Mouse (Mus musculus) myocyte (in vitro differentiated cells): Measurements from ENCODE around the gene Wdr53. TPM values are rescaled to one million over a fixed set of nuclear protein-coding genes. Genes with fewer than 3 reads are reported as not detected.
"Not testable (repeated sequence)": the region's sequence is repeated elsewhere in the genome, so short reads cannot be mapped to it uniquely, and the experiment has no call there.

Experiments used
- H3K27me3 ChIP-seq: one replicate; pipeline ENCODE4 v1.6.1; 2011; ENCODE audit not compliant: control insufficient read depth, insufficient read depth, insufficient read length
- H3K36me3 ChIP-seq: one replicate; pipeline ENCODE4 v1.6.1; 2011; ENCODE audit not compliant: control insufficient read depth, insufficient read depth
- H3K4me2 ChIP-seq: one replicate; pipeline ENCODE4 v1.6.1; 2011; ENCODE audit warnings: low read depth, control low read depth
- H3K4me3 ChIP-seq: one replicate; pipeline ENCODE4 v1.5.1; 2011; ENCODE audit warnings: mild to moderate bottlenecking, control low read depth, moderate library complexity
- H3K79me2 ChIP-seq: one replicate; pipeline ENCODE4 v1.6.1; 2011; ENCODE audit not compliant: control insufficient read depth, insufficient read depth
- H3ac ChIP-seq: one replicate; pipeline ENCODE4 v1.6.1; 2011; ENCODE audit not compliant: control insufficient read depth, insufficient read length
- CEBPB ChIP-seq: IDR thresholded peaks from 2 replicates; pipeline ENCODE4 v1.6.1; 2011; ENCODE audit warnings: mild to moderate bottlenecking, moderate library complexity; ENCODE audit not compliant: poor library complexity, insufficient read depth, severe bottlenecking
- E2F4 ChIP-seq: IDR thresholded peaks from one replicate; pipeline ENCODE4 v1.6.1; 2011; ENCODE audit warnings: mild to moderate bottlenecking, control low read depth, moderate library complexity; ENCODE audit not compliant: insufficient read depth
- MAX ChIP-seq: IDR thresholded peaks from one replicate; pipeline ENCODE4 v1.6.1; 2011; ENCODE audit warnings: low read depth, mild to moderate bottlenecking, control low read depth
- MYOD1 ChIP-seq, 3 experiments: IDR thresholded peaks; one replicate each; pipeline ENCODE4 v1.6.1; 2011; ENCODE audit warnings: control low read depth in 2 of 3, low read depth in 2 of 3, mild to moderate bottlenecking in 2 of 3, moderate library complexity in 1 of 3; ENCODE audit not compliant: insufficient read length in 2 of 3, control insufficient read depth in 1 of 3
- MYOG ChIP-seq, 3 experiments: IDR thresholded peaks; one replicate each; pipeline ENCODE4 v1.6.1; 2011; ENCODE audit warnings: control low read depth in 2 of 3, low read depth in 2 of 3, mild to moderate bottlenecking in 2 of 3; ENCODE audit not compliant: insufficient read length in 2 of 3, control insufficient read depth in 1 of 3, insufficient read depth in 1 of 3
- POLR2A ChIP-seq: IDR thresholded peaks from one replicate; pipeline ENCODE4 v1.6.1; 2011; ENCODE audit warnings: low read depth, mild to moderate bottlenecking, control low read depth, moderate library complexity; ENCODE audit not compliant: insufficient read length
- POLR2AphosphoS2 ChIP-seq: IDR thresholded peaks from one replicate; pipeline ENCODE4 v1.6.1; 2011; ENCODE audit warnings: low read depth, control low read depth; ENCODE audit not compliant: insufficient read length
- REST ChIP-seq: IDR thresholded peaks from one replicate; pipeline ENCODE4 v1.6.1; 2011; ENCODE audit warnings: mild to moderate bottlenecking, control low read depth, moderate library complexity; ENCODE audit not compliant: insufficient read depth, insufficient read length
- SRF ChIP-seq: IDR thresholded peaks from one replicate; pipeline ENCODE4 v1.6.1; 2011; ENCODE audit warnings: low read depth; ENCODE audit not compliant: control insufficient read depth, insufficient read length
- TCF12 ChIP-seq: IDR thresholded peaks from one replicate; pipeline ENCODE4 v1.6.1; 2011; ENCODE audit warnings: mild to moderate bottlenecking, control low read depth; ENCODE audit not compliant: poor library complexity, insufficient read depth, severe bottlenecking
- TCF3 ChIP-seq: IDR thresholded peaks from one replicate; pipeline ENCODE4 v1.6.1; 2011; ENCODE audit warnings: low read depth, control low read depth; ENCODE audit not compliant: insufficient read length
- USF1 ChIP-seq: IDR thresholded peaks from one replicate; pipeline ENCODE4 v1.6.1; 2011; ENCODE audit warnings: low read depth, mild to moderate bottlenecking, control low read depth, moderate library complexity
- polyA plus RNA-seq: library from polyadenylated mRNA; unstranded; fragments of >200 nt; fragmentation: generic; extraction: Trizol; gene quantifications from one replicate; pipeline ENCODE4 v1.2.1, GENCODE M21; 2012; ENCODE audit warnings: missing spikeins

Wdr53 gene
- polyA plus RNA-seq, 1 experiment, result 6.9 TPM

- Histone ChIP-seq H3K79me2 (peaks cover 36% of the 10 kb centered on the region), H3K36me3 (peaks cover 13% of the 10 kb centered on the region), H3K4me2 (no peak overlapping the region)
These were observed 8.9 kb upstream of the Wdr53 start for GRCm38 (mm10) chr16:32237930-32238680.

GRCm38 (mm10) chr16:32239428-32240312, 7.4 kb upstream of the Wdr53 start:
- Histone ChIP-seq H3K27me3 (no peaks in the 10 kb centered on the region), H3K4me2 (no peak overlapping the region), H3K4me3 (no peak overlapping the region), H3ac (no peak overlapping the region), H3K79me2 (peaks cover 44% of the 10 kb centered on the region), H3K36me3 (peaks cover 12% of the 10 kb centered on the region)
- no peak for TF ChIP-seq POLR2A
- TF ChIP-seq TCF3, result no peak
- no peak for TF ChIP-seq CEBPB

More at GRCm38 (mm10) chr16:32237930-32238680, 8.9 kb upstream of the Wdr53 start:
- Histone ChIP-seq H3K27me3 (no peaks in the 10 kb centered on the region), H3K4me3 (no peak overlapping the region), H3ac (no peak overlapping the region)
- no peak for TF ChIP-seq E2F4
- TF ChIP-seq CEBPB, result no peak
- TF ChIP-seq MYOD1 (IDR thresholded peaks at IDR 0.05; ENCODE audit: control insufficient read depth in 1 of 3, insufficient read length in 2 of 3, low read depth in 2 of 3), result no peak
- no peak for TF ChIP-seq TCF12
- TF ChIP-seq POLR2AphosphoS2, result no peak
- no peak for TF ChIP-seq MYOG (IDR thresholded peaks at IDR 0.05; ENCODE audit: control insufficient read depth in 1 of 3, insufficient read depth in 1 of 3, insufficient read length in 2 of 3, low read depth in 2 of 3)
- TF ChIP-seq TCF3, result no peak
- no peak for TF ChIP-seq USF1

- Histone ChIP-seq H3K4me3 (no peak overlapping the region), H3K79me2 (peaks cover 72% of the 10 kb centered on the region), H3ac (no peak overlapping the region), H3K27me3 (no peaks in the 10 kb centered on the region), H3K4me2 (no peak overlapping the region), H3K36me3 (no peaks in the 10 kb centered on the region)
- TF ChIP-seq TCF12, result no peak
- no peak for TF ChIP-seq MYOG (IDR thresholded peaks at IDR 0.05; ENCODE audit: control insufficient read depth in 1 of 3, insufficient read depth in 1 of 3, insufficient read length in 2 of 3, low read depth in 2 of 3)
- no peak for TF ChIP-seq REST
- TF ChIP-seq POLR2A, result no peak
- TF ChIP-seq POLR2AphosphoS2, result no peak
- TF ChIP-seq MAX, result no peak
- TF ChIP-seq CEBPB, result no peak
- TF ChIP-seq E2F4, result no peak
- TF ChIP-seq SRF, result no peak
- TF ChIP-seq USF1, result no peak
- no peak for TF ChIP-seq TCF3
- no peak for TF ChIP-seq MYOD1 (IDR thresholded peaks at IDR 0.05; ENCODE audit: control insufficient read depth in 1 of 3, insufficient read length in 2 of 3, low read depth in 2 of 3)
These were observed 3.1 kb upstream of the Wdr53 start for GRCm38 (mm10) chr16:32243901-32244300.

- TF ChIP-seq E2F4 (no peak), TCF12 (no peak), MYOD1 (IDR thresholded peaks at IDR 0.05; ENCODE audit: control insufficient read depth in 1 of 3, insufficient read length in 2 of 3, low read depth in 2 of 3) (no peak), POLR2AphosphoS2 (no peak), USF1 (no peak), SRF (no peak), MYOG (IDR thresholded peaks at IDR 0.05; ENCODE audit: control insufficient read depth in 1 of 3, insufficient read depth in 1 of 3, insufficient read length in 2 of 3, low read depth in 2 of 3) (no peak), POLR2A (no peak), REST (no peak), TCF3 (no peak), MAX (no peak), CEBPB (no peak)
- no peaks in the 10 kb centered on the region for H3K36me3 ChIP-seq
- H3K79me2 ChIP-seq, result peaks cover 51% of the 10 kb centered on the region
- H3K4me3 ChIP-seq, result peak overlapping the region; percentile 71
- H3K27me3 ChIP-seq, result no peaks in the 10 kb centered on the region
- peak overlapping the region; percentile 15 for H3ac ChIP-seq
- peak overlapping the region; percentile 77 for H3K4me2 ChIP-seq
These were observed 656 bp upstream of the Wdr53 start for GRCm38 (mm10) chr16:32246351-32246791.

- H3K4me3 ChIP-seq, H3K79me2 ChIP-seq, H3K4me2 ChIP-seq, H3K36me3 ChIP-seq, H3K27me3 ChIP-seq, H3ac ChIP-seq: not testable (repeated sequence)
These were observed 17.2 kb downstream of the Wdr53 start for GRCm38 (mm10) chr16:32264225-32264624.
